Mouse (Mus musculus) effector memory CD4-positive, alpha-beta T cell, adult 5 months (primary cell): ENCODE data around the gene 1700029P11Rik. TPM values are rescaled to one million over a fixed set of nuclear protein-coding genes. Genes with fewer than 3 reads are reported as not detected.

Source experiments
- polyA plus RNA-seq: library from polyadenylated mRNA; unstranded; fragments of 100-300 nt; shearing (Covaris generic); gene quantifications from one replicate; pipeline ENCODE4 v1.2.1, GENCODE M21; 2017

1700029P11Rik gene
- polyA plus RNA-seq: not detected

GRCm38 (mm10) chr15:81980321-81980720, at the start of gene 1700029P11Rik:
Gene 1700029P11Rik, plus strand, starts transcription at chr15:81980540.

GRCm38 (mm10) chr15:81936679-81937078, 43.7 kb upstream of the 1700029P11Rik start, which contains the start of gene Csdc2:
Gene Csdc2, plus strand, starts transcription at chr15:81936759.

GRCm38 (mm10) chr15:81960171-81961077, 19.9 kb upstream of the 1700029P11Rik start, which contains the start of gene Pmm1:
Gene Pmm1, minus strand, starts transcription at chr15:81960930.

GRCm38 (mm10) chr15:81987646-81988045, 7.3 kb downstream of the 1700029P11Rik start, which contains the start of gene Xrcc6:
Gene Xrcc6, plus strand, starts transcription at chr15:81987835.

Other genes starting within 250 kb of the 1700029P11Rik start
- 6.3 TPM for gene Zc3h7b, start 235.5 kb upstream of the 1700029P11Rik start, polyA plus RNA-seq
- gene Rangap1, start 235.0 kb upstream of the 1700029P11Rik start, polyA plus RNA-seq: 64.4 TPM
- gene Tef, start 178.1 kb upstream of the 1700029P11Rik start, polyA plus RNA-seq: 30.6 TPM
- gene Tob2, start 121.7 kb upstream of the 1700029P11Rik start, polyA plus RNA-seq: 535 TPM
- 75.8 TPM for gene Phf5a, start 108.6 kb upstream of the 1700029P11Rik start, polyA plus RNA-seq
- 115 TPM for gene Aco2, start 108.2 kb upstream of the 1700029P11Rik start, polyA plus RNA-seq
- 32.1 TPM for gene Polr3h, start 54.3 kb upstream of the 1700029P11Rik start, polyA plus RNA-seq
- not detected for gene Csdc2, start 43.8 kb upstream of the 1700029P11Rik start, polyA plus RNA-seq
- gene Pmm1, start 19.6 kb upstream of the 1700029P11Rik start, polyA plus RNA-seq: 7.9 TPM
- 36.4 TPM for gene Xrcc6, start 7.3 kb downstream of the 1700029P11Rik start, polyA plus RNA-seq
- 29.9 TPM for gene Desi1, start 53.3 kb downstream of the 1700029P11Rik start, polyA plus RNA-seq
- 238 TPM for gene Snu13, start 67.1 kb downstream of the 1700029P11Rik start, polyA plus RNA-seq
- not detected for gene 4930407I10Rik, start 78.6 kb downstream of the 1700029P11Rik start, polyA plus RNA-seq
- not detected for gene Mei1, start 89.5 kb downstream of the 1700029P11Rik start, polyA plus RNA-seq
- 31.0 TPM for gene Ccdc134, start 147.4 kb downstream of the 1700029P11Rik start, polyA plus RNA-seq
- 179 TPM for gene Srebf2, start 166.6 kb downstream of the 1700029P11Rik start, polyA plus RNA-seq
- gene Shisa8, start 232.3 kb downstream of the 1700029P11Rik start, polyA plus RNA-seq: not detected
- 0.56 TPM for gene Tnfrsf13c, start 243.8 kb downstream of the 1700029P11Rik start, polyA plus RNA-seq